Mouse (Mus musculus) adrenal gland, postnatal 14 days (tissue): ENCODE data around the gene Parp12. TPM values are rescaled to one million over a fixed set of nuclear protein-coding genes. Genes with fewer than 3 reads are reported as not detected.

Experiments
- DNase-seq: peaks from one replicate; pipeline ENCODE4 v3.0.0; 2021; ENCODE audit warnings: mixed read lengths
- total RNA-seq: library from RNA; stranded (reverse); gene quantifications from 2 replicates; pipeline ENCODE4 v1.2.3, GENCODE M21; 2021

The Parp12 gene
- total RNA-seq, 1 experiment from 2014 or later = 15.6 TPM

GRCm38 (mm10) chr6:39058389-39058788, 59.8 kb downstream of the Parp12 start:
- no peak for DNase-seq

- DNase-seq = no peak
Measured at GRCm38 (mm10) chr6:39057161-39057560, 61.0 kb downstream of the Parp12 start.

- DNase-seq = no peak
Measured at GRCm38 (mm10) chr6:39055831-39056261, 62.3 kb downstream of the Parp12 start.

GRCm38 (mm10) chr6:39054878-39055508, 63.2 kb downstream of the Parp12 start:
- DNase-seq = no peak

- no peak for DNase-seq
Measured at GRCm38 (mm10) chr6:39054206-39054864, 63.8 kb downstream of the Parp12 start.

- DNase-seq = peak; percentile 68
Measured at GRCm38 (mm10) chr6:39052636-39053035, 65.5 kb downstream of the Parp12 start.

DNA sequence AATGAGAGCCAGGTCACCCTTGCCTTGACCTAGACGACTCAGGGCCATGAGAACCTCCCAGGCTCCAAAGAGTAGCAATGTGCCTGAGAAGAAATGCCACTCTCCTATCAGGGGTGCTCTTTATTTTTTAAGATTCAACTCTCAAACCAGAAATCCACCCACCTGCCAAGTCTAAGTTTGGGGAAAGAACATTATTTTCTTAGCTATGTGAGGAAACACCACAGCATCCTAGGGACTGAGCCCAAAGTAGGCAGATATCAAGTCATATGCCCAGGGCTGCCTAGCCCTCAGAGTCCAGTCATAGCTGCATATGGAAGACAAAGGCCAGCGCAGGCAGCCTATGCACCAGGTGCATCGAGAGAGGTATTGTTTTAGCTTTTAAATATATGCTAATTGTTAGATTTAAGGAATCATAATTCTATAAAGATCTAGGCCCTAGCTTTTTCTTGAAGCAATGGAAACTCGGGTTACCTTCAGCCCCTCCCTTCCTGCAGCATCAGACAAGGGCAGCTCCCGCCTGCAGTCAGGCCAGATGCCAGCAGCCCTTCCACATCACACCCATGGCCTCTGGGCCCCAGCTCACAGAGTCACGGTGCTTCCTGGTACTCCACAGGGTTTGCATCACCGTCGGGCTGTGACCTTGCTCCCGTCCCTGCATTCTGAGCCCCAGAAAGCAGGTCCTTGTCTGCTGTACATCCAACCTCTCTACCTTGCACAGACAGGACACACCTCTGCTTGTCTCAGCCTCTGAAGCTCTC, 66.2 kb downstream of the Parp12 start:
- peak; percentile 63 for DNase-seq

GRCm38 (mm10) chr6:39050836-39051235, 67.3 kb downstream of the Parp12 start:
- no peak for DNase-seq

- peak; percentile 55 for DNase-seq
Measured at GRCm38 (mm10) chr6:39049141-39049540, 69.0 kb downstream of the Parp12 start.

DNA sequence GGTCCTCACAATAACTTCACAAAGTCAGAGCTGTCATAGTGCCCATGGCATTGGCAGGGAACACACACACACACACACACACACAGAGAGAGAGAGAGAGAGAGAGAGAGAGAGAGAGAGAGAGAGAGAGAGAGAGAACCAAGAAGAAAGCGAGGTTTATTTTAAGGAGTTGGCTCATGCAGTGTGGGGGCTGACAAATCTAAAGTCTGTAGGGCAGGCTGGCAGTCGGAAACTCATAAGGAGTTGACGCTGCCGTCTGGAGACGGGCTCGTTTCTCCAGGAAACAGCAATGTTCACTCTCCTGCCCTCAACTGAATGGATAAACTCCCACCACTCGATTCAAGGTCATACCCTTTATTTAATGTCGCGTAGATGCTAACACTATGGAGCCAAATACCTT, 77.7 kb downstream of the Parp12 start:
- DNase-seq = no peak

Other genes starting within 250 kb of the Parp12 start
- gene Tbxas1, start 242.9 kb downstream of the Parp12 start, total RNA-seq = 2.3 and 3.0 TPM in 2 replicates
- 92.5 and 104 TPM in 2 replicates for gene Hipk2, start 242.2 kb downstream of the Parp12 start, total RNA-seq
- 17.0 and 19.5 TPM in 2 replicates for gene Kdm7a, start 88.4 kb upstream of the Parp12 start, total RNA-seq